In genomic region chrX:162255873-162256272, GRCm38 (mm10) we compare ENCODE assay signal across 22 mouse cellular contexts.
DNase-seq lines count a peak whose midpoint lies in the region; ATAC-seq and TF ChIP-seq lines count a peak whose summit lies in the region.
"Had no signal": no experiment of that assay in that cellular context is flagged by ENCODE, and none has a peak within 500 bp of the region (broad histone marks: within the 10 kb centered on the region; RNA-seq: fewer than 3 reads in every experiment).

No protein-coding gene starts in this region.

- no peak for TF ChIP-seq RAD21 in MEL (IDR thresholded peaks at IDR 0.05; ENCODE audit: low read depth, low read length)

- no peak overlapping the region for H3K9ac ChIP-seq in liver, embryonic 13.5 days
- H3K9ac ChIP-seq in liver, embryonic 11.5 days (ENCODE audit: low read depth, low read length): no peak overlapping the region
- no peak overlapping the region for H3K9ac ChIP-seq in MEL (ENCODE audit: control insufficient read depth, low read depth, low read length, poor library complexity, severe bottlenecking)
- no peak overlapping the region for H3K9ac ChIP-seq in liver, embryonic 16.5 days (ENCODE audit: low read depth, low read length)
- H3K9ac ChIP-seq: embryonic facial prominence, embryonic 12.5 days; forebrain, embryonic 12.5 days had no signal

- H3K4me1 ChIP-seq in liver, embryonic 13.5 days (replicated peaks): peaks cover 15% of the 10 kb centered on the region
- H3K4me1 ChIP-seq in liver, embryonic 11.5 days (replicated peaks; ENCODE audit: control insufficient read depth, insufficient read depth, low read length): no peaks in the 10 kb centered on the region
- peaks cover 19% of the 10 kb centered on the region; the same call in 1 of the 2 replicates for H3K4me1 ChIP-seq in G1E (ENCODE audit: insufficient read depth, low read depth, low read length)
- H3K4me1 ChIP-seq in MEL (ENCODE audit: control insufficient read depth in 1 of 2, insufficient read depth in 2 of 2, low read length in 2 of 2): peaks cover 4 to 7% of the 10 kb centered on the region in 2 experiments; a peak in 2 of 4 replicates
- H3K4me1 ChIP-seq in liver, embryonic 16.5 days (ENCODE audit: control insufficient read depth, low read depth, low read length): peaks cover 5% of the 10 kb centered on the region; the same call in 1 of the 2 replicates
- H3K4me1 ChIP-seq: embryonic facial prominence, embryonic 10.5 days; embryonic facial prominence, embryonic 12.5 days; forebrain, embryonic 10.5 days; forebrain, embryonic 12.5 days had no signal

- no peak overlapping the region for H3K4me2 ChIP-seq in liver, embryonic 13.5 days
- no peak overlapping the region for H3K4me2 ChIP-seq in liver, embryonic 11.5 days
- H3K4me2 ChIP-seq in liver, embryonic 16.5 days (ENCODE audit: low read depth, low read length): no peak overlapping the region
- H3K4me2 ChIP-seq: embryonic facial prominence, embryonic 12.5 days; forebrain, embryonic 12.5 days had no signal

- 0 out of 4 replicates have a peak, but pooled peaks have one; percentile 8 to 21 for TF ChIP-seq EP300 in MEL (IDR thresholded peaks at IDR 0.05; ENCODE audit: low read depth in 1 of 2, low read length in 2 of 2)

- DNase-seq in liver, embryonic 13.5 days: no peak
- DNase-seq in liver, embryonic 11.5 days (ENCODE audit: low spot score): no peak
- DNase-seq in G1E (ENCODE audit: low spot score): no peak
- DNase-seq in MEL (ENCODE audit: low read depth, low spot score): no peak
- DNase-seq in cerebellum, adult 18-20 months: no peak
- DNase-seq: adrenal gland, adult 2 months; adrenal gland, postnatal 10 days; adrenal gland, postnatal 25 days; cerebellum, adult 11 months; cerebellum, adult 2 months; cerebellum, adult 9-10 months; cerebellum, postnatal 10 days; cerebellum, postnatal 25 days had no signal

- H3K79me2 ChIP-seq in MEL (ENCODE audit: control insufficient read depth, insufficient read depth, low read length, poor library complexity): no peaks in the 10 kb centered on the region

- no peaks in the 10 kb centered on the region for H3K9me3 ChIP-seq in liver, embryonic 13.5 days (replicated peaks)
- no peaks in the 10 kb centered on the region for H3K9me3 ChIP-seq in liver, embryonic 11.5 days (ENCODE audit: control insufficient read depth, low read length)
- no peaks in the 10 kb centered on the region for H3K9me3 ChIP-seq in G1E (replicated peaks)
- H3K9me3 ChIP-seq in MEL (replicated peaks; ENCODE audit: insufficient read depth, low read length): no peaks in the 10 kb centered on the region
- H3K9me3 ChIP-seq in liver, embryonic 16.5 days (replicated peaks; ENCODE audit: control insufficient read depth, low read length): no peaks in the 10 kb centered on the region
- H3K9me3 ChIP-seq: embryonic facial prominence, embryonic 10.5 days; embryonic facial prominence, embryonic 12.5 days; forebrain, embryonic 10.5 days; forebrain, embryonic 12.5 days had no signal

- H3K27ac ChIP-seq in liver, embryonic 13.5 days: no peak overlapping the region
- no peak overlapping the region for H3K27ac ChIP-seq in liver, embryonic 11.5 days (ENCODE audit: low read depth, low read length)
- H3K27ac ChIP-seq in MEL (ENCODE audit: control insufficient read depth, low read depth, low read length): no peak overlapping the region
- H3K27ac ChIP-seq in liver, embryonic 16.5 days (ENCODE audit: low read length): no peak overlapping the region
- H3K27ac ChIP-seq: embryonic facial prominence, embryonic 10.5 days; embryonic facial prominence, embryonic 12.5 days; forebrain, embryonic 10.5 days; forebrain, embryonic 12.5 days had no signal

- 0 out of 2 replicates have a peak, but pooled peaks cover 4% of the 10 kb centered on the region for H3K27me3 ChIP-seq in liver, embryonic 13.5 days
- H3K27me3 ChIP-seq in liver, embryonic 11.5 days (replicated peaks; ENCODE audit: control insufficient read depth, insufficient read depth, low read length): no peaks in the 10 kb centered on the region; the same call in 1 of the 2 replicates
- H3K27me3 ChIP-seq in G1E (ENCODE audit: insufficient read depth, low read length) (no peaks in the 10 kb centered on the region), MEL (ENCODE audit: control insufficient read depth in 1 of 2, insufficient read depth in 2 of 2, low read length in 2 of 2) (no peaks in the 10 kb centered on the region)
- H3K27me3 ChIP-seq in liver, embryonic 16.5 days (ENCODE audit: control insufficient read depth, insufficient read depth, low read depth, low read length): no peaks in the 10 kb centered on the region

- no peak for TF ChIP-seq POLR2A in MEL (IDR thresholded peaks at IDR 0.05; ENCODE audit: control insufficient read depth in 1 of 2, insufficient read depth in 1 of 2, low read depth in 1 of 2, low read length in 2 of 2, poor library complexity in 1 of 2)

- TF ChIP-seq CTCF in G1E (IDR thresholded peaks at IDR 0.05; ENCODE audit: low read depth, low read length) (no peak), MEL (IDR thresholded peaks at IDR 0.05 in 2 of 3, conservative IDR thresholded peaks at IDR 0.05 in 1 of 3; ENCODE audit: control insufficient read depth in 1 of 3, insufficient read depth in 1 of 3, low read depth in 2 of 3, low read length in 3 of 3, poor library complexity in 1 of 3, severe bottlenecking in 1 of 3) (no peak)

- H3K4me3 ChIP-seq in liver, embryonic 13.5 days (replicated peaks): no peak overlapping the region
- no peak overlapping the region for H3K4me3 ChIP-seq in liver, embryonic 11.5 days (ENCODE audit: low read depth, low read length)
- H3K4me3 ChIP-seq in G1E (ENCODE audit: low read depth, low read length): no peak overlapping the region
- H3K4me3 ChIP-seq in MEL (ENCODE audit: control insufficient read depth in 1 of 2, insufficient read depth in 1 of 2, low read depth in 2 of 2, low read length in 2 of 2): no peak overlapping the region
- H3K4me3 ChIP-seq in liver, embryonic 16.5 days (ENCODE audit: low read depth, low read length): no peak overlapping the region
- H3K4me3 ChIP-seq: embryonic facial prominence, embryonic 10.5 days; embryonic facial prominence, embryonic 12.5 days; erythroblast, embryonic 14.5 days; forebrain, embryonic 10.5 days; forebrain, embryonic 12.5 days had no signal

- ATAC-seq in liver, embryonic 13.5 days (ENCODE audit: low read depth): peak; percentile 59
- ATAC-seq in liver, embryonic 11.5 days (replicated peaks; ENCODE audit: low FRiP score): no peak
- ATAC-seq in G1E (ENCODE audit: extremely low read depth, insufficient number of reproducible peaks, low FRiP score, poor library complexity, severe bottlenecking): peak; percentile 34
- ATAC-seq in liver, embryonic 16.5 days (ENCODE audit: low read depth): peak; percentile 72
- ATAC-seq in erythroblast, adult 5-6 weeks (replicated peaks; ENCODE audit: low FRiP score, poor library complexity, severe bottlenecking): no peak
- ATAC-seq: forebrain, embryonic 14.5 days; forebrain, embryonic 16.5 days had no signal

- H3K36me3 ChIP-seq in liver, embryonic 13.5 days: no peaks in the 10 kb centered on the region
- no peaks in the 10 kb centered on the region for H3K36me3 ChIP-seq in liver, embryonic 11.5 days (ENCODE audit: control insufficient read depth, insufficient read depth, low read length)
- H3K36me3 ChIP-seq in G1E (replicated peaks): no peaks in the 10 kb centered on the region
- H3K36me3 ChIP-seq in MEL (ENCODE audit: control insufficient read depth in 1 of 2, insufficient read depth in 2 of 2, low read length in 2 of 2): peaks cover 0 to 14% of the 10 kb centered on the region in 2 experiments; a peak in 2 of 4 replicates
- no peaks in the 10 kb centered on the region for H3K36me3 ChIP-seq in liver, embryonic 16.5 days (ENCODE audit: control insufficient read depth, insufficient read depth)
- H3K36me3 ChIP-seq: embryonic facial prominence, embryonic 10.5 days; embryonic facial prominence, embryonic 12.5 days; forebrain, embryonic 10.5 days; forebrain, embryonic 12.5 days had no signal

TF ChIP-seq in MEL, 35 proteins besides CTCF, POLR2A, EP300 and RAD21:
- no peak for TF ChIP-seq GATA1 (IDR thresholded peaks at IDR 0.05; ENCODE audit: low read depth, low read length)
- 0 out of 2 replicates have a peak, but pooled peaks have one; percentile 25 for TF ChIP-seq TCF12 (IDR thresholded peaks at IDR 0.05; ENCODE audit: low read depth, low read length)
- TF ChIP-seq SIN3A (IDR thresholded peaks at IDR 0.05; ENCODE audit: low read length): no peak
- TF ChIP-seq ZKSCAN1 (IDR thresholded peaks at IDR 0.05; ENCODE audit: low read depth, low read length): no peak
- no peak for TF ChIP-seq GABPA (IDR thresholded peaks at IDR 0.05; ENCODE audit: low read depth, low read length)
- no peak for TF ChIP-seq CHD1 (IDR thresholded peaks at IDR 0.05; ENCODE audit: low read depth, low read length)
- TF ChIP-seq MEF2A (IDR thresholded peaks at IDR 0.05; ENCODE audit: extremely low read depth, insufficient replicate concordance, low read depth, low read length, poor library complexity, severe bottlenecking): no peak
- TF ChIP-seq MXI1 (IDR thresholded peaks at IDR 0.05; ENCODE audit: low read depth, low read length): no peak
- TF ChIP-seq NELFE (IDR thresholded peaks at IDR 0.05; ENCODE audit: low read depth, low read length): no peak
- TF ChIP-seq ETS1 (IDR thresholded peaks at IDR 0.05; ENCODE audit: low read depth, low read length): no peak
- TF ChIP-seq USF1 (IDR thresholded peaks at IDR 0.05; ENCODE audit: low read depth, low read length): no peak
- no peak for TF ChIP-seq TAL1 (IDR thresholded peaks at IDR 0.05; ENCODE audit: low read length)
- no peak for TF ChIP-seq ZMIZ1 (IDR thresholded peaks at IDR 0.05; ENCODE audit: low read depth, low read length)
- no peak for TF ChIP-seq HCFC1 (IDR thresholded peaks at IDR 0.05; ENCODE audit: low read depth, low read length)
- 0 out of 2 replicates have a peak, but pooled peaks have one; percentile 17 for TF ChIP-seq ZNF384 (IDR thresholded peaks at IDR 0.05; ENCODE audit: low read depth, low read length)
TF ChIP-seq in MEL: peak in this region for 2.

Comparison
In these comparisons a context has a peak if more than half of its experiments do, and no peak if none do; other contexts are left out.
1. ATAC-seq: peak in liver, embryonic 13.5 days (single experiment), G1E (single experiment) and liver, embryonic 16.5 days (single experiment); none in liver, embryonic 11.5 days (single experiment) and erythroblast, adult 5-6 weeks (single experiment).